Mouse (Mus musculus) cerebellum, adult (tissue): ENCODE data around the gene Ubl3.

ENCODE experiments used
- ATAC-seq: cut with Nextera tagmentation; 2 replicates; pipeline ENCODE4 v1.9.2; 2017; ENCODE audit warnings: mild to moderate bottlenecking, moderate library complexity, mixed read lengths; ENCODE audit not compliant: insufficient number of reproducible peaks, low FRiP score, low TSS enrichment

Gene Ubl3

DNA sequence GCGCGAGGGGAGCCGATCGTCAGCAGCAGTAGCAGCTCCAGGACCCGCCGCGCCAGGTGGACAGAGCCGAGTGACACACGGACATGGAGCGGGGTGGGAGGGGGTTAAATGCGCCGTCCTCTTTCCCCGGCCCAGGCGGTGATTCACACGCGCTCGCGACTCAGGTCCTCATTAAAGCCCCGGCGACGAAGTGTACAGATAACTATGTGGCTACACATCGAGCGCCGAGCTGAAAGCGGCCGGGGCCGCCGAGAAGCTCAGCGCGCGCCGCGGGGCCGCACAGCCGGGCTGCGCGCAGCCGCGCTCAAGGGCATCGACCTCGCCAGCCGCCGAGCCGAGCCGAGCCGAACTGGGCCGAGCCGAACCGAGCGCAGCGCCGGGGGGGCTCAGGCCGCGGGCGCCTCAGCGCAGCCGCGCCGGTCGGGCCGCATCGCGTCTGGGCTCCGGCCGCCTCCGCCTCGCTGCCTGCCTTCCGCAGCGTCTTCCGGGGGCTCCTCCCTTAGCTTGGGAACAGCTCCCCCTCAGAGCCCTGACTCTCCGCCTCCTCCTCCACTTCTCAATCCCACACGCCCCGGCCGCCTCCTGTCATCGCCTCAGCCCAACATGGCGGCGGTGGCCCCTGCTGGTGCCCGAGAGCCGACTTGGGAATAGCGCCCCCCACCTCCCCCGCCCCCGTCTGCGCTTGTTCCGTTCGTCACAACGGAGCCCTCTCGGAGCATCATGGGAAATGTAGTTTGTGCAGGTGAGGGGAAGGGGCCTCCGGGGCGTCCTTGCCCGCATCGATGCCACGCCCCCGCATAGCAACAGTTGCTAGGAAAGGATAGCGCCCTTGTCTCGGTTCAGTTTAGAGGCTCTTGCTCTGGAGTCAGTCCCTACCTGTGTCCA is at the start of gene Ubl3:
Gene Ubl3, minus strand, starts transcription at position 603 of the 885 bp plus-strand sequence.
- peak; percentile 88 for ATAC-seq

DNA sequence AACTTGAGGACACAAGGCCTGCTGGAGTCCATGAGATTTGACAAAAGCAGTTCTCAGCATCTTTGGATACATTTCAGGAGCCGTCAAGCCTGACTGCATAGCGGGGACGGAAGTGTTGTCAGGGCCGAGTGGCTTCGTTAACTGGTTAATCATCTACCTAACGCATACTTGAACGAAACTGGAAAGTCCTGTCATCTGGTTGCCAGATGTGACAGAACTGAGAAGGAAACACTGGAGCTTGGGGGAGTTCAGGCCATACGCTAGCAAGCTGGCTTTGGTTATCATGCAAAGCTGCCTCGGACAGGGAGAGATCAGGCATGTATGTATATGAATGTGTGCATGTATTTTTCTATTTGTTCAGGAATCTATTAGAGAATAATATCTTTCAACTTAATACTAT is 45.8 kb upstream of the Ubl3 start:
- ATAC-seq: no peak

DNA sequence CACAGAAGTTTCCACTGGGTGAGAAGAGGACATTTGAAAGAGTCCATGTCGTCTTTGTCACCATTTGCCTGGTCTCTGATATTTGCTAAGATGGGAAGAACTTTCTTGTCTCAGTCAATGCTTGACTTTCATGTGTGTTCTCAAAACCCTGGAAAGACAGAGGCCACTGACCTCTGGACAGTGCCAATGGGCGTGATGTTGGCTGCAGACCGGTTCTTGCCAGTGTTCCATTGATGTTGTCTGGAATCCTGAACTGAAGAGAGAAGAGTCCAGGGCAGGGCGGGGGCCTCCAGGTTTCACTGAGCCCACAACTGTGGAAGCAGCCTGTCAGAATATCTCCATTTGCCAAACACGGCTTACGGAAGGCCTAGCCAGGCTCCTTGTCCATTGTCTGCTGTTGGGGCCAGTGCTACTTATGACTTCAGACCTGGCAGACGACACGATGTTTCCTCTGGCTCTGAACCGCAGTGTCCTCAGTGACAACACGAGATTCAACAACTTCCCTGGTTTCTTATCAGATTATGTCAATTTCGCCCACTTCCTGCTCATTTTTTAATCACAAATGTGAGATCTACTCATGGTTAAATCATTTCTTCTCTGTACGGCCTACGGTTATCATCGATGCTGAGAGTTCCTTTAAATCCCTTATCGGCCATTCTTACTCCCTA is 43.6 kb upstream of the Ubl3 start:
- no peak for ATAC-seq

DNA sequence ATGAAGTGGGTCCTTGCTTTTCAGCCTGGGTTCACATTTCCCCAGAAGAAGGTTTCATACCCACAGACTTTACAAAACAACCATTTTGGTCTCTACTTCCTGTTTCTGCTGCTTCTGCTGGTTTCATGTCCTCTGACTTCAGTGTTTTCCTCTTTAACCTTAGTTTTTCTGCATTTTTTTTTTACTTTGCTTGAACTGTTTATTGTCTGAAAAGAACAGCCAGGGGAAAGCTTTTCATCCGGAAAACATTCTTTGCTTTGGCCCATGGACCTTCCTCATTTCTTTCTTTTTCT is 42.8 kb upstream of the Ubl3 start:
- ATAC-seq: no peak

DNA sequence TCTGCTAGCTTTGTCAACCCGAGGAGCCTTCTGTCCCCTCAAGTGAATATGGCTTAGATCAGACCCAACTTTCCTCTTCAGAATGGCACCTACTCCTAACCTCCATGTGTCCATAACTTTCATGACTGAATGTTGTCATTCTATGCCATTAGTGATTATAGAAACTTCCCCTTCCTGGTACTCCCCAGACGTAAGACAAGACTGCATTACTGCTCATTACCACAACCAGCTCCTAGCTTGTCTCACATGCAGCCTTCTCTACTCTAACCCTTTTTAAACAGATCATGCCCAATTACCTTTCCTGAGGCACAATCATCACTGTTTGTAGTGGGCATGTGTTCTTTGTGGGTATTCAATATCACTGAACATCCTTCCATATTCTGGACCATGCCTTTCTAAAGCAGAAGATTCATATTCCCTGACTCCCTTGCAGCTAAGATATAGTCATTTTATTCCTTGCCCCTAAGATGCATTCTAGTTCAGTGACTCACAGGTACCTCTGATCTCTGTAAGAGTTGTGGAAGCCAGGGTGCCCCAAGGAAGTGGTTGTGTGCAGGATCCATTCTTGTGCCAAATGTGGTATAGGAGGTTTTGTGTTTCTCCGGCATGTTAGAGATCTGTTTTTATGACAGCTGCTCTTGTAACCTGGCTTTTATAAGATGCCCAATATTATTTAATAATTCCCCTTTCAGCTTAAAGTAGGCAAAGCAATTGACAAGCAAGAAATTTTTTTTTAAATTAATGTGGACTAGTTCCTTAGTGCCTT is 42.3 kb upstream of the Ubl3 start:
- no peak for ATAC-seq

DNA sequence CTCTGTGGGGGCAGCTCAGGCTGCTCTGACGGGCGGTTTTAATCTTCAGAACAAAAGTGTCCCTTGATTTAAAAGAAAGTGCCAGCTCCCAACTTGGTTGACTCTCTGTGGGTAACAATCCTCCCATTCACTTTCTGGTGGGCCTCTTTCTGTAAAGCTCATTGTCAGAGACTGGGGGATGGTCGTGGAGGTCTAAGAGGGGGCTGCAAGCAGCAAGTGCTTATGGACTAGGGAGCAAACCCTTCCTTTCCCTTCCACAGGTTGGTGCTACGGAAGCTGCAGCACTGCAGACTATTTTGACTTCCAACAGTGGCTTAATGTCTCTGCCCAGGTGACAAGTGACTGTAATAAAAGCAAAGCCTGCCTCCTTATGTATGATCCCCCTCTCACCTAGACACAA is 41.0 kb upstream of the Ubl3 start:
- ATAC-seq: no peak

DNA sequence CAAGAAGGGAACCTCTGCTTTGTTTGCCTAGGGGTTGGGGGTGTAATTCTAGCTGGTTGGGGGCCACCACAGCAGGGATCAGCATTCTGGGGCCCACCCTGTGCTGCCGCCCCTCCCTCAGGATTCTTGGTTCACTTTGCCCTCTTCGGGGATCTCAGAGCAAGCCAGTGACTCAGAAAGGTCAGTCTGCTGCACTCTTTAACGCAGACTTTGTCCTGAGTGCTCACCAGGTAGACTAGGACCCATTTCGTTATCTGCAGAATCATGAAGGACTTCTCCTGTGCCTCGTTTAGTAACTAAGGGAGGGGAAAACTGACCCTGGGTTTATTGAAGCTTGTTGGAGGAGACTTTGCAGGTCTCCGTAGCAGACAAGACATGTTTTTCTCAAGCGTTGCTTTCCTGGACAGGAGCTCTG is 38.9 kb upstream of the Ubl3 start:
- no peak for ATAC-seq

DNA sequence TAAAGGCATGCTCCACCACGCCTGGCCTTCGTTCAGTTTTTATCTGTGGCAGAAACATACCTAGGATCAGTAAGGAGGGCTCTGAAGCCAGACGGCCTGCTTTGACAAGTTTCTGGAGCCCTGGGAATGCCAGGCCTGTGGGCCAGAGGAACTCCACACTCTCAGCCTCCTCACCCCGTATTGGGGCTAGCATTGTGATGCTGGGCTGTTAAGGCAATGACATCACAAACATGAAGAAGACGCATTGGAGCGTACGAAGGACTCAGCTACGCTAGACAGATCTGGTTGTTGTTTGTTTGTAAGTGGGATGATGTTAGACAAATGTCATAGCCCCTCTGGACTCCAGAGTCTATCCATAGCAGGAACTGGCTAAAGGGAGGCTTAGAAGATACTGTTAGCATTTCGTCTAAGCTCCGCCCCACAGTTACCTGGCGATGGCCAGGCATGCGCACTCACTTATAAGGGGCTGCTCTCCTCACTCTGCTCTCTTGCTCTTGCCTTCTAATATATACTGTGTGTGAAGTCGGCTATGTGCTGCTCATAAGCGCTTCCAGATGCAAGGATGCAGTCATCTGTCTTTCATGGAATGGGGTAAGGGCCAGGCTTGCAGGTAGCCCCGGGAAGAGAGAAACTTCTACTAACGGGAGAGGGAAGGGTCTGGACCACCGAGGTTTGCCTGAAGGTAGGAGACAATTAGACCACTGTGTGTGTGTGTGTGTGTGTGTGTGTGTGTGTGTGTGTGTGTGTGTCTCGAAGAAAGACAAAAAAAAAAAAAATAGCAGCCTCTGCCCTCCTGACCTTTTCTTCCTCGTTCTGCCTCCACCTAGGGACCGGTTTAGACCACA is 38.2 kb upstream of the Ubl3 start:
- ATAC-seq: no peak

DNA sequence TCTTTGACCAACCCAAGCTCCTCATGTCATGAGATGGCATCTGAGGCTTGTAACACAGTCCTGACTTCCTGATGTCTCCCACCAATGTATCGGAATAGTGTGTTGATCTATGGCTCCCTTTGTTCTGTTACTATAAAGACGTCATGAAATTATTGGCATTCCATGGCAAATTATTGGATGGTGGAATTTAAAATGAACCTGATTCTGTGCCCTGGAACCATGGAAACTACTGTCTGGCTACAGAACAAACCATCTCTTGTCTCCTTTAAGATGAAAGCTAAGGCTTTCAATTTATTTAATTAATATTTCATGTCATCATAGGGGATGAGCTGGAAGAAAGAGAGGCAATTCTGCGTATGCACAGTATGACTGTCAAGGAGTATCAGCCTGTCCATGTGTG is 36.4 kb upstream of the Ubl3 start:
- no peak for ATAC-seq

DNA sequence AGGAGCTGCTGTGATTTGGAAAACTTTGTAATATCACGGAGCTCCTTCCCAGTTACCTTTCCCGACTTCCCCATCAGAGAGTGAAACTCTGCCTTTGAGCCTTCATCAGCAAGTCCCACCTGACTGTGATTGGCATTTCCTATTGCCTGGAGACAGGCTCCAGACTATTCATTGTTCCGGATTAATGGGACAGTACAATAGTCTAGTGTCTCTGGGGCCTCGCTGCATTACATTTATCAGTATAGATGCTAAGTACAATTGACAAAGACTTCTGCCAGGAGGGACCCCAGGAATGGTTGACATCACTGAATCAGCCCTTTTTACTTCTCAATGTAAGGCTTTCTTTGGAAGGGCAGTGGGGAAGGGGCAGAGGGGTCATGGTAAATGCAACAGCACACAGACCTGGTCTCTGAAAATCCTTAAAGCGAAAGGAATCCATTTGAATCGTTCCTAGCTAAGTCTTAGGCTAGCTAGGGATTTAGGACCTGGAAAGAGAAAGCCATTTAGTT is 35.6 kb upstream of the Ubl3 start:
- ATAC-seq: no peak

DNA sequence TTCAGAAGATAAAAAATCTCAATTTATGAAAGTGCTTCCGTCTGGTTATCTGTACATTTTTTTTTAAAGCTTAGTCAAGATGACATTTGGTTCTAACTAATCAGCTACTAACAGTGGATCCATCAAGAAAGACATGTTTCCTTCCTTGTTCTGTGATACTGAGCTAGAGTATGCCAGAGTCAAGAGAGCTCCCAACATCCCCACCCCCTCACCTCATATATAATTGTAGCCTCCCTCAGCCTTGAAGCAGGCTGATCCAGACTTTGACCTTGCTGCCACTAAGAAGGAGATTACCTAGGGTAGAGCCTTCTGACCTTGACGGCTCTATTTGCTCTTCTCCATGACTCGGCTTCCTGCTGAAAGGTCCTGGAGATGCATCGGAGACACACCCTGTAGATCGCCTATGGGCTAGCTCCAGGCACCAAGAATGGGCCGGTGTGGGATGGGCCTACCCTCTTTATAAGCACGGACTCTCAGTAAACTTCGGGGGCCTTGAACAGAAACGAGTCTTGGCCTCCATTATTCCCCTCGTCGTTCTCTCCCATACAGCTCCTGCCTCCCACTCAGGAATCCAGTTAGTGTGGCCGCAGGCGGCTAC is 27.9 kb upstream of the Ubl3 start:
- no peak for ATAC-seq

DNA sequence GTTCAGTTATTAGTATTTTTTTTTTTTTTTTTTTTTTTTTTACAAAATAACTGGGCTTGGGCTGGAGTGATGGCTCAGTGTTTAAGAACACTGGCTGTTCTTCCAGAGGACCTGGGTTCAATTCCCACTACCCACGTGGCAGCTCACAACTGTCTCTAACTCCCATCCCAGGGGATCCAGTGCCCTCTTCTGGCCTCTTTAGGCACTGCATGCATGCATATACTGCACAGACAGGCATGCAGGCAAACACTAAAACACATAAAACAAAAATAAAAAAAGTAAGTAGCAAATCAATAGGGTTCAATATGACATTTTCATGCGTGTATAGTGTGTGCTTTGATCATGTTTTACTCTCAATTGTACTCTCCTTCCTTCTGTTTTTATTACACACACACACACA is 26.6 kb upstream of the Ubl3 start:
- ATAC-seq: no peak

DNA sequence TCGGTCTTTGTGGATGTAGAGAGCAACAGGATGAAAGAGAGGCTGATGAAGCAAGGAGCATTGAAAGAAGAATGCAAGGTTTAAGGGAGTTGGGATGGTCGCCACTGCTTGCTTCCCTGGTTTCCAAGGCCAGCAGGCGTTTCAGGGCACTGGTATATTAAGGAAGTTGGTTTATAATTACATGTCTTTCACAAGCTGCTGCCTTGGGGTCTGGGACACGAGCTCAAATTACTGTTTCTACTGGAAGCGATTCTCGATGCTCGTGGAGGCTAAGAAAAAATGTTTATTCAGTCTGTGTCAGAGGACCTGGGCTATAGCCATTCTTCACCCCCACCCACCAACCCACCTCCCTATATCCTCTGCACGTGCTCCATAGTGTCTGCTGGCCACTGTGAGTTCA is 25.8 kb upstream of the Ubl3 start:
- ATAC-seq: no peak

DNA sequence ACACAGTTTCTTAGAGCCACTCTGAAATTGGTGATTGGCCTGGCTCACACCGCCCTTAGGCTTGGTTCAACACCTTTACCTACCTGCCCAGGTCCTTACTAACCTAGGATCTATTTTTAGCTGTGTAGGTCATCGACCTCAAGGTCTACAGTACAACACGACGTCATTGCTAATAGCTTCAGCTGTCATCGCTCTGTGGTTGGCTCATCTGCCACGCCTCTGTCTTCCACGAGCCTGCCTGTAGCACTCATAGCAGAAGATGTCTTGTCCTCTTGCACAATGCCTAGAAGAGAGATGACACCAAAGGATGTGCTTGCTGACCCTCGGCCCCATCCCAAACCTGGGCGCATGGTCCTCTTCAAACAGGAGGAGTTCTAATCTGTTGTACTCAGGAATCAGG is 24.7 kb upstream of the Ubl3 start:
- no peak for ATAC-seq

DNA sequence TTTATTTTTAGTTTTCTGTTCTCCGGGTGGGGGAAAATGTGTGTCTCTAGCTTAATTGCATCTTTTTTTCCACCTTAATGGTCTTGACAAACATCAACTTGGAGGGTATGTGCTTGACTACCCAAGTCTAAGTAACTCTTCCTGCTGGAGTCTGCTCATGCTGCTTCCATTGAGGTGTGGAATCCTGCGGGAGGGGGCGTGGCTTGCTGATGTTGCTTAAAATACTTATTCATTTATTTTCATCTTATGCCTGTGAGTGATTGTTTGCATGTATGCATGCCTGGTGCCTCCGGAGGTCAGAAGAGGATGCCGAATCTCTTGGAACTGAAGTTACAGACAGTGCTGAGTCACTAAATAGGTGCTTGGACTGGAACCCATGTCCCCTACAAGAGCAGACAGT is 22.6 kb upstream of the Ubl3 start:
- ATAC-seq: no peak

DNA sequence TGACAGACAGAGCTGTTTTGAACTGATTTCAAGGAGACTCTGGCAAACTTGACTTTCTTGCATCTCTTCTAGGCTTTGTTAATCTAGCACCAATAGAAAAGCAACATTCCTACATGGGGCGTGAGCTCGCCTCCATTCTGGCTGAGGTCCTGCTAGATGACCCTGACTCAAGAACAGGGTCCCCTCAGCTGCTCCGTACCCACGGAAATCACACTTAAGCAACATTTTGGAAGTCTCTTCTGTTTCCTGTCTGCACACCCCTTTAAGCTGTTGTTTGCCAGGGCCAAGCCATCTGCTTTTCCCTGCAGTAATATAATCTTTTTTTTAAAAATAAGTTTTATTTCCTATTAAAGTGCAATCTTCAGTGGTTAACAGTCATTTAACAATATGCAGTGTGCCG is 20.1 kb upstream of the Ubl3 start:
- ATAC-seq: no peak

DNA sequence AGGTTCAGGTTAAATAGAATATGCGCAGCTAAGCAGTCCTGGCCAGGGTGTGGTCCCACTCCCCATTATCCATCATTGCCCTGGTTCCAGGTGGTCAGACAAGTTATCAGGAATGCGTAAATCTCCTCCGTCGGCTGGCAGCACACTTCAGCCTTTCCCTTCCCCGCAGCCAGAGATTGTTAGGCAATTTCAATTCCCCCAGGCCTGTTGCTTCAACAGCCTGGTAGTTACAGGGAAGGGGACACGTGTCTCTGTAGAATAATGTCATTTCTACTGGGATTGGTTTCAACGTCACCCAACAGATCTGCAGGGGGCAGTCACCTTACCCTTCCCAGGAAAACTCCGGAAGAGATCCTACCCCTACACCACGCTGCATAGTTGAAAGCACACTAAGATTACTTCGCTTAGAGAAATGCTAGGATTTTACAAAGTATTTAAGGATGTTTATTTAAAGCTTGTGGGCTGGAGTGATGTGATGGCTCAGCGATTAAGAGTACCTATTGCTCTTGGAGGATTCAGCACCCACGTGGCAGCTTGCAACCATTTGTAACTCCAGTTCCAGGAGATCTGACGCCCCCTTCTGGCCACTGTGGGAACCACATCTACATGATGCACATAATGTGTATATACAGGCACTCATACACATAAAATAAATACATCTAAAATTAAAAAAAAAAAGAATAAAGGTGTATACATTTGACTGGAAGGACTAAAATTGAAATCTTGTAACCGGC is 18.1 kb upstream of the Ubl3 start:
- no peak for ATAC-seq

DNA sequence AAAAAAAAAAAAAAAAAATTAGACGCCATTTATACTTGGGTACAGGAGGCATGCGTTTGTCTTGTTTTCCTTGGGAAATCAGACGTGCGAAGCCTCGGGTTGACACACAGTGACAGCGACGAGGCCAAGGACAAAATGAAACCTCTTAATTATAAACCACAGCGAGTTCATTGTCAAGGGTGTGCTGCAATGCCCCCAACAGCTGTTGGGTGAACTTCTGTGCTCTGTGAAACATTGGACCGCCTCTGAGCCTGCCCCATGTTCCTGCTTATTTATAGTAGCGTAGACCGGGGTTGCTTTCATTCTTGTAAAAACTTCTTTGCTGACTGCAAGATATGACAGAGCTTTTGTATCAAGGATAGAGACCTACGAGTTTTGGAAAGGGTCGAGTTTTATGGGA is 16.9 kb upstream of the Ubl3 start:
- ATAC-seq: no peak

DNA sequence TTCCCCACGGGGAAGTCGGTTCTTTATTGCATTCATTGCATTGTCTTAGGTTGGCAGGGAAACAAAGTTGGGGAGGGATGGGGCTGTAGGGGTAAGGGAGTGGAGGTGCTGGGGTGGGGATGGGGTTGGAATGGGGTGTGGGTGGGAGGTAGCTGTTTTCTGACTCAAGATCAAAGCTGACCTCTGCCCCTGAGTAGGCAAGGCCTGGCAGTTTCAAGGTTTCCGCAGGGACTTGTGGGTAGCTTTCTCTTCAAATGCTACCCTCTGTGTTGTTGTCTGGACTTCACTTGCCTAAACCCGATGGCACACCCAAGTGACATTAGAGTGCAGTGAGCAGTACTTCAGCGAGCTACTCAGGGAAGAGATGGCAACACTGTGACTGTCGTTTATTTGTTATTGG is 13.0 kb upstream of the Ubl3 start:
- ATAC-seq: no peak
